Mouse (Mus musculus) forebrain, embryonic 12.5 days (tissue): ENCODE data around the gene Mast2. TPM values are rescaled to one million over a fixed set of nuclear protein-coding genes. Genes with fewer than 3 reads are reported as not detected.
A peak's percentile ranks its signal among the peaks of the same experiment; 100 is the strongest.

Experiments
- ATAC-seq: fragments of 200-750 bp; cut with Nextera tagmentation; 2 replicates; pipeline ENCODE4 v1.8.0; 2017; ENCODE audit warnings: moderate TSS enrichment; ENCODE audit not compliant: low FRiP score
- H3K27ac ChIP-seq: fragments of 300-500 bp; sonication (generic); 2 replicates; pipeline ENCODE4 v1.5.1; 2016; ENCODE audit warnings: mild to moderate bottlenecking
- H3K27me3 ChIP-seq: fragments of 300-500 bp; sonication (generic); 2 replicates; pipeline ENCODE4 v1.6.1; 2016; ENCODE audit warnings: mild to moderate bottlenecking
- H3K36me3 ChIP-seq: fragments of 300-500 bp; sonication (generic); replicated peaks from 2 replicates; pipeline ENCODE4 v1.6.1; 2016; ENCODE audit warnings: mild to moderate bottlenecking
- H3K4me1 ChIP-seq: fragments of 300-500 bp; sonication (generic); 2 replicates; pipeline ENCODE4 v1.6.1; 2016
- H3K4me2 ChIP-seq: fragments of 300-500 bp; sonication (generic); 2 replicates; pipeline ENCODE4 v1.6.1; 2016; ENCODE audit warnings: mild to moderate bottlenecking, moderate library complexity
- H3K4me3 ChIP-seq: fragments of 300-500 bp; sonication (generic); replicated peaks from 2 replicates; pipeline ENCODE4 v1.5.1; 2016; ENCODE audit warnings: mild to moderate bottlenecking
- H3K9ac ChIP-seq: fragments of 300-500 bp; sonication (generic); 2 replicates; pipeline ENCODE4 v1.6.1; 2016; ENCODE audit warnings: mild to moderate bottlenecking
- H3K9me3 ChIP-seq: fragments of 300-500 bp; sonication (generic); 2 replicates; pipeline ENCODE4 v1.6.1; 2016
- WGBS: fragments of 180-500 bp; shearing (Covaris S2); methylation state at CpG from one replicate; pipeline ENCODE4 v1.1.7; 2016; 5-methylcytosine and 5-hydroxymethylcytosine counted together
- polyA plus RNA-seq: library from polyadenylated mRNA; unstranded; fragments of >200 nt; fragmentation: Nextera tagmentation; extraction: Ambion mirVana; gene quantifications from 2 replicates; pipeline ENCODE4 v1.2.1, GENCODE M21; 2016

The Mast2 gene
- polyA plus RNA-seq, 1 experiment from 2014 or later: 33.6 TPM

DNA sequence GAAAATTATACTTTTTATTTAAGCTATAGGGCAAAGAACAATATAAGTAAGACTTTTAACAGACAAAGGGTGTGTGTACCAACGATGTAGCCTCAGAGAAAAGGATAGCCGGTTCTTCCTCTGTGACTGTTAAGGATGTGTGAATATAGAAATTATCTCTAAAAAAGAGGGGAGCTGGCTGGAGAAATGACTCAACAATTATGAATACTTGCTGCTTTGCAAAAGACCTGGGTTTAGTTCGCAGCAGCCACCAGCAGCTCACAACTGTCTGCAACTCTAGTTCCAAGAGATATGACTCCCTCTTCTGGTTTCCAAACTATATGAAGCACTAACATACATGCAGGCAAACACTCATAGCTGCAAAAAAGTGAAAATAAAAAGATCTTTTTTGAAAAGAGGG lies 2.0 kb downstream of the Mast2 start:
- no peak overlapping the region for H3K27ac ChIP-seq
- no peak overlapping the region for H3K4me3 ChIP-seq

DNA sequence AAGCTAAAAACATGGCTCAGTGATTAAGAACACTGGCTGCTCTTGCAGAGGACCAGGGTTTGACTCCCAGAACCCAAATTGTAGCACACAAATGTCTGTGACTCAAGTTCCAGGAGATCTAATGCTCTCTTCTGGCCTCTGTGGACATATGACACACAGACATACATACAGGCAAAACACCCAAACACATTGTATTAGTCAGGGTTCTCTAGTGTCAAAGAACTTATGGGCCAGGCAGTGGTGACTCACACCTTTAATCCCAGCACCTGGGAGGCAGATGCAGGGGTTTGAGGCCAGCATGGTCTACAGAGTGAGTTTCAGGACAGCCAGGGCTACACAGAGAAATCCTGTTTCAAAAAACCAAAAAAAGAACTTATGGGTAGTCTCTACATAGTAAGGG lies 12.4 kb downstream of the Mast2 start:
- Histone ChIP-seq H3K9me3 (no peaks in the 10 kb centered on the region), H3K4me3 (no peak overlapping the region), H3K36me3 (no peaks in the 10 kb centered on the region; the same call in 1 of the 2 replicates), H3K27ac (no peak overlapping the region), H3K4me2 (no peak overlapping the region), H3K4me1 (no peaks in the 10 kb centered on the region), H3K27me3 (no peaks in the 10 kb centered on the region), H3K9ac (no peak overlapping the region)
- ATAC-seq: no peak

More for the DNA sequence above, 2.0 kb downstream of the Mast2 start:
- Histone ChIP-seq H3K9ac (no peak overlapping the region), H3K9me3 (no peaks in the 10 kb centered on the region), H3K4me1 (peaks cover 23% of the 10 kb centered on the region), H3K4me2 (peak overlapping the region; percentile 70; the same call in 1 of the 2 replicates), H3K36me3 (no peaks in the 10 kb centered on the region), H3K27me3 (no peaks in the 10 kb centered on the region)
- 94% methylated on average over 3 of the region's 3 CpGs for WGBS
- no peak for ATAC-seq

DNA sequence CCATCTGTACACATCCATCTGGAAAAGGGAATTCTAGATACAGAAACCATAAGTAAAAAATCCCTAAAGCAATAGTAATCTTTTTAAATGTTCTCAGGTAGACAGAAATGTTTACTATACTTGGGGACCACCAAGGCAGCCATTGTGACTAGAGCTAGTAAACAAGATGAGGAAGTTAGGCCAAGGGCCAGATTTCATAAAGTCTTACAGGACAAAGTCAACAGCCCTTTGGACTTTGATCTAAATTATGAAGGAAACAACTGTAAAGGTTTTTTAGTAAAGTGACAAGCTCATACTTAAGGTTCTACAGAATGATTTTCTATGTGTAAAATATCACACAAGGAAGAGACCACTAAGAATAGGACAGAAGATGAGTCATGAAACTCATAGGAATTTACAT lies 14.0 kb downstream of the Mast2 start:
- Histone ChIP-seq H3K27me3 (no peaks in the 10 kb centered on the region), H3K9ac (no peak overlapping the region), H3K9me3 (no peaks in the 10 kb centered on the region), H3K4me3 (no peak overlapping the region), H3K27ac (no peak overlapping the region), H3K4me2 (no peak overlapping the region), H3K4me1 (no peaks in the 10 kb centered on the region), H3K36me3 (no peaks in the 10 kb centered on the region; the same call in 1 of the 2 replicates)
- ATAC-seq: no peak

DNA sequence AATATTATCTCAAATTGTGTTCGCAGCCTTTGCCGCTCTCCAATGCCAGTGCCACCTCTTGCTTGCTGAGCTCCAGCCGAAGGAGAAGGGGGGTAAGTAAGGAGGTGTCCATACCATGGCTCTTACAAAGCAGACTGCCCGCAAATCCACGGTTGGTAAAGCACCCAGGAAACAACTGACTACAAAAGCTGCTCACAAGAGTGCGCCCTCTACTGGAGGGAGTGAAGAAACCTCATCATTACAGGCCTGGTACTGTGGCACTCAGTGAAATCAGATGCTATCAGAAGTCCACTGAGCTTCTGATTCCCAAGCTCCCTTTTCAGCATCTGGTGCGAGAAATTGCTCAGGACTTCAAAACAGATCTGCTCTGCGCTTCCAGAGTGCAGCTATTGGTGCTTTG lies 15.3 kb downstream of the Mast2 start:
- Histone ChIP-seq H3K4me3 (no peak overlapping the region), H3K4me1 (no peaks in the 10 kb centered on the region), H3K27ac (no peak overlapping the region), H3K27me3 (no peaks in the 10 kb centered on the region), H3K9me3 (no peaks in the 10 kb centered on the region), H3K9ac (no peak overlapping the region), H3K4me2 (no peak overlapping the region), H3K36me3 (no peaks in the 10 kb centered on the region; the same call in 1 of the 2 replicates)
- no peak for ATAC-seq
- WGBS: 54% methylated on average over 8 of the region's 8 CpGs

DNA sequence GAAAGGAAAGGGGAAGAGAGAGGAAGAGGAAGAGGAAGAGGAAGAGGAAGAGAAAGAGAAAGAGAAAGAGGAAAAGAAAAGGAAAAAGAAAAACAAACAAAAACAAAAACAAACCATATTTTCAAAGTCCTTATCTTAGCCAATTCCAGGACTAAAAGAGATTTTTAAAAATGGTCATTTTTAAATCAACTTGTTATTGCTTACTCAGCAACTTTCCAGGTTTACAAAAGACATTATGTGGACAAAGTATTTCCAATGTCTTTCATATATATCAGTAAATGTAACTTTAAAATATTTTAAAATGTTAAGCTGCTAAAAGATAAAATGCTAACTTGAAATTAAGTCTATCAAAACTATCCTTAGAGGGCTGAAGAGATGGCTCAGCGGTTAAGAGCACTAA lies 24.6 kb downstream of the Mast2 start:
- Histone ChIP-seq H3K36me3 (no peaks in the 10 kb centered on the region), H3K27me3 (no peaks in the 10 kb centered on the region), H3K4me3 (no peak overlapping the region), H3K9me3 (no peaks in the 10 kb centered on the region), H3K27ac (no peak overlapping the region), H3K4me2 (no peak overlapping the region), H3K4me1 (no peaks in the 10 kb centered on the region), H3K9ac (no peak overlapping the region)
- ATAC-seq: no peak
- WGBS: 98% methylated on average over 1 of the region's 1 CpGs

DNA sequence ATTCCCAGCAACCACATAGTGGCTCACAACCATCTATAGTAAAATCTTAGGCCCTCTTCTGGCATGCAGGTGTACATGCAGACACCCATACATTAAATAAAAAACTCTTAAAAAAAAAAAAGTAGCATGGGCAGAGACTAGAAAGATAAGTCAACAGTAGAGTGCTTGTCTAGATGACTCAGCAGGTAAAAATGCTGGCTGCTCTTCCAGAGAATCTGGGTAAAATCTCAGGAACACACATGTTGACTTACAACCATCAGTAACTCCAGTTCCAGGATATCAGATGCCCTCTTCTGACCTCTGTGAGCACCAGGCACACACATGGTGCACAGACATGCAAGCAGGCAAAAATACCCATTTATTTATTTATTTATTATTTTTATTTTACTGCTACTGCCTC lies 25.4 kb downstream of the Mast2 start:
- no peaks in the 10 kb centered on the region for H3K27me3 ChIP-seq
- no peaks in the 10 kb centered on the region for H3K9me3 ChIP-seq
- no peak overlapping the region for H3K4me2 ChIP-seq
- no peaks in the 10 kb centered on the region for H3K4me1 ChIP-seq
- H3K9ac ChIP-seq: no peak overlapping the region
- peaks cover 2% of the 10 kb centered on the region; the same call in 1 of the 2 replicates for H3K36me3 ChIP-seq
- H3K4me3 ChIP-seq: no peak overlapping the region
- ATAC-seq: no peak
- no peak overlapping the region for H3K27ac ChIP-seq

DNA sequence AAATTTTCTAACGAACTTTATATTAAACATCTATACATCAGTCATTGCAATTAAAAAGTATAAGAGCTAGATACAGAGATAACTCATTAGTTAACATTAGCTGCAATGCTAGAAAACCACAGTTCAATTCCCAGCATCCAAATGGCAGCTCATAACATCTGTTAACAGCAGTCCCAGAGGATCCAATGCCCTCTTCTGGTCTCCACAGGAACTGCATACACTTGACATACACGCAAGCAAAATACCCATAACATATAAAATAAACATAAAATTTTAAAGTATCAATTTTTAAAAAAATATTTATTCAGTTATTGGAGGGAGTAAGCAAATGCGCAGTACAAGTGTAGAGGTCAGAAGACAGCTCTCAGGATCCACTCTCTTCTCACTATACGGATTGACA lies 28.4 kb downstream of the Mast2 start:
- no peaks in the 10 kb centered on the region for H3K27me3 ChIP-seq
- H3K9me3 ChIP-seq: no peaks in the 10 kb centered on the region
- H3K9ac ChIP-seq: no peak overlapping the region
- ATAC-seq: no peak
- H3K36me3 ChIP-seq: peaks cover 5% of the 10 kb centered on the region; the same call in 1 of the 2 replicates
- 95% methylated on average over 4 of the region's 4 CpGs for WGBS
- no peaks in the 10 kb centered on the region for H3K4me1 ChIP-seq
- no peak overlapping the region for H3K4me3 ChIP-seq
- no peak overlapping the region for H3K27ac ChIP-seq
- no peak overlapping the region for H3K4me2 ChIP-seq

DNA sequence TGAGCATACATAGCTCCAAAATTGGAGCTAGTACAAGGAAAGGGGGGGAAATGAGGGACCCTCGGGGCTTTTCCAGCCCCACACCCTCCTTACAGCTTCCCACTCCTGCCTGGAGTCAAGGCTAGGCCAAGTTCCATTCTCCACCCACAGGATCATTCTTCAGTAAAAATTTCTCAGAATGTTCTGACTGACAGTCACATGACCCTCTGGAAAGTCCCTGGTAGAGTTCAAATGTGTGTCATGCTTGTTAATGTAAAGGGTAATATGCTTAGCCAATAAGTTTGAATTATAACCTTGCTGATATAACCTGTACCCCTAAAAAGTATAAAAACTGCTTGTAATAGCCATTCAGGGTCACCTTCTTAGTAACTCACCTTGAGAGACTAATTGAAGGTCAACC lies 41.8 kb downstream of the Mast2 start:
- 83% methylated on average over 1 of the region's 1 CpGs for WGBS
- no peak overlapping the region for H3K9ac ChIP-seq
- H3K4me3 ChIP-seq: no peak overlapping the region

DNA sequence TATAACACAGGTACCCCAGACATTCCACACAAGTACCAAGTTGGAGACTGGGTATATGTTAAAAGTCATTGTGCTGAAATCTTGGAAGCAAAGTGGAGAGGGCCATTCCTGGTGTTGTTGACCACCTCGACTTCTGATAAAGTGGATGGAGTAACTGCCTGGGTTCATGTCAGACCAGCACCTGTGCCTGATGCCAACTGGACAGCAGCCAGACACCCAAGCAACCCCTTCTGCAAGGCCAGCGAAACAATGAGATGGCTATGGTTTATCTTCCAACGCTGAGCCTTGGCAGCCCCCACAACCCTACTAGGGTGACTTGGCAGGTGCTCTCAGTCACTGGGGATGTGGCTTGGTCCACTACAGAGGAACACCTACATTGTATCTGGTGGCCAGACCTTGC lies 42.8 kb downstream of the Mast2 start:
- Histone ChIP-seq H3K4me3 (no peak overlapping the region), H3K36me3 (peaks cover 13% of the 10 kb centered on the region; the same call in 1 of the 2 replicates), H3K9me3 (no peaks in the 10 kb centered on the region), H3K4me2 (no peak overlapping the region), H3K4me1 (no peaks in the 10 kb centered on the region), H3K27me3 (no peaks in the 10 kb centered on the region), H3K9ac (no peak overlapping the region), H3K27ac (no peak overlapping the region)
- no peak for ATAC-seq
- 92% methylated on average over 3 of the region's 3 CpGs for WGBS

More for the DNA sequence above, 41.8 kb downstream of the Mast2 start:
- Histone ChIP-seq H3K36me3 (peaks cover 15% of the 10 kb centered on the region; the same call in 1 of the 2 replicates), H3K9me3 (no peaks in the 10 kb centered on the region), H3K4me2 (no peak overlapping the region), H3K4me1 (no peaks in the 10 kb centered on the region), H3K27me3 (no peaks in the 10 kb centered on the region), H3K27ac (no peak overlapping the region)
- ATAC-seq: no peak

DNA sequence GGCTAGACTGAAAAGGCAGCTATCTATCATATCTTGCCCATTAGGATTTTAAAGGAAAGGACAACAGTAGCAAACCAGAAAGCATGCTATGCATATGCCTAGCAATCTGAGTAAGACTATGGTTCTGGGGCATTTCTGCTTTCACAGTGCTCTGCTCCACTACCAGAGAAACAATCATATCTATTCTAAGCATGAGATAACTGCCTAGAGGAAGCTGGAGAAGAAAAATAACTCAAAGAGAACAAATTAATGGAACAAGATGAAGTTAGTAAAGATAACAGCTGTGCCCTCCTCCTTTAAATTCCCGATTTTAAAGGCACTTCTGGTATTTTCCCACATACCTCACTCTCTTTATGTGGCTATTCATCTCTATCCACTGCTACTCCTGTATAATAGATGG lies 51.0 kb downstream of the Mast2 start:
- no peak overlapping the region for H3K4me3 ChIP-seq
- H3K4me1 ChIP-seq: no peaks in the 10 kb centered on the region
- H3K27ac ChIP-seq: no peak overlapping the region
- no peaks in the 10 kb centered on the region for H3K9me3 ChIP-seq
- no peaks in the 10 kb centered on the region for H3K36me3 ChIP-seq
- no peak for ATAC-seq
- H3K4me2 ChIP-seq: no peak overlapping the region
- H3K27me3 ChIP-seq: no peaks in the 10 kb centered on the region
- H3K9ac ChIP-seq: no peak overlapping the region
- 61% methylated on average over 1 of the region's 1 CpGs for WGBS

DNA sequence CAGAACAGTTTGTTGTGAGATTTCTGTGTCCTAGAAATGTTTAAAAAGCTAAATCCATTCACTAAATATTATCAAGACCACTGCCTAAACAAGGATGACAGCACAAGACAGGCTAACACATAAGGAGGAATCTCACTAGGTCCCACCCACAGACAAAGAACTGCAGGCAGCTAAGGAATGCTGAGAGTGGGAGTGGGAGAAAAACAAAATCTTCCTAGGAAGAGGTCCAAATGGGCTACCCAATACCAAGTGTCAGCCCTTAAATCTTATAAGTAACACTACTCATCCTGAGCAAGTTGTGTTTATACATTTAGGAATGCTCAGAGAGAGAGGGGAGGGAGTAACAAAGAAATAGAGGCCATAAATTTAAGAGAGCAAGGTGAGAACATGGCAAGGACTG lies 52.6 kb downstream of the Mast2 start:
- H3K4me3 ChIP-seq: no peak overlapping the region
- no peaks in the 10 kb centered on the region for H3K36me3 ChIP-seq
- H3K4me1 ChIP-seq: peaks cover 4% of the 10 kb centered on the region; the same call in 1 of the 2 replicates
- ATAC-seq: no peak
- H3K9ac ChIP-seq: no peak overlapping the region
- no peak overlapping the region for H3K27ac ChIP-seq
- H3K9me3 ChIP-seq: no peaks in the 10 kb centered on the region
- no peaks in the 10 kb centered on the region for H3K27me3 ChIP-seq
- no peak overlapping the region for H3K4me2 ChIP-seq

DNA sequence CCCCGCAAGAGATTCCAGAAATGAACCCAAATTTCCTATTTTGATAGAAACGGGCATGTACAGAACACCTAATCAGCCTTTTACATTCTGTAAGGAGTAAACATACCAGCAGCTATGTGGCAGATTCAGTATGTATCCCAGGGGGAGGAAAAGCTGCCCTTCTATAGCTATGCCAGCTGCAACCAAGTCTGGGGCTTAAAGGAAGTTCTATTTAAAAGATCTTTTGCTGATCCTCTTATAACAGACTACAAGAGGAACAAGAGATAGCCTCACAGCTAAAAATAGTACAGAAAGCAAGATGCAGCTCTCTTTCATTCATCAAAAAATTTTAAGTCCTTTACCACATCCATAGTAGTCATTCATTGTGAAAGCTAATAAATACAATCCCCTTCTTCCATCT lies 57.3 kb downstream of the Mast2 start:
- Histone ChIP-seq H3K27me3 (no peaks in the 10 kb centered on the region), H3K36me3 (no peaks in the 10 kb centered on the region), H3K9me3 (no peaks in the 10 kb centered on the region), H3K4me3 (no peak overlapping the region), H3K9ac (no peak overlapping the region), H3K27ac (no peak overlapping the region), H3K4me1 (peaks cover 15% of the 10 kb centered on the region), H3K4me2 (no peak overlapping the region)
- ATAC-seq: no peak
- WGBS: 76% methylated on average over 2 of the region's 2 CpGs

DNA sequence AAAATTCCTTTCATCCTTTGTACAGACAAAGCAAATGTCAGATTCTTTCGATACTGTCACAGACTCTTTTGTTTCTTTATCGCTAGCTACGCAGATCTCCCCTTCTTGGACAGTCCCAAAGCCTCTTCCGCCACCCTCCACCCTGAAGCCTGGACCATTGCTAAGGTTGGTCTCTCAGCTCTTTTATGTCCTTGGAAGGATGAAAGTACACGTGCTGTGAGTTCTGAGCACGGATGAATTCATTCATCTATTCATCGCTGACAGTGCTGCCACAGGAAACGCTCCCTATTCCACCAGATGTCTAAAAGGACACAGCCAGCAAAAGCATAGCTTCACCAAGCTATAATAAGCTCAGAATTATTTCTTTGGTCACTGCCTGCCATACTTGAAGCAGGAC lies 58.0 kb downstream of the Mast2 start:
- Histone ChIP-seq H3K36me3 (no peaks in the 10 kb centered on the region), H3K27me3 (no peaks in the 10 kb centered on the region), H3K4me3 (peak overlapping the region; percentile 23), H3K4me2 (peak overlapping the region; percentile 49), H3K9ac (peak overlapping the region; percentile 45), H3K9me3 (no peaks in the 10 kb centered on the region), H3K27ac (peak overlapping the region; percentile 76), H3K4me1 (peaks cover 15% of the 10 kb centered on the region)
- 8% methylated on average over 8 of the region's 8 CpGs for WGBS
- peak; percentile 55 for ATAC-seq
